Mouse (Mus musculus): ENCODE data around the gene Mb. TPM values are rescaled to one million over a fixed set of nuclear protein-coding genes. Genes with fewer than 3 reads are reported as not detected.
"Not testable (repeated sequence)": the region's sequence is repeated elsewhere in the genome, so short reads cannot be mapped to it uniquely, and the experiment has no call there.

Gene Mb
- polyA plus RNA-seq, 1 experiment from 2014 or later, result not detected

DNA sequence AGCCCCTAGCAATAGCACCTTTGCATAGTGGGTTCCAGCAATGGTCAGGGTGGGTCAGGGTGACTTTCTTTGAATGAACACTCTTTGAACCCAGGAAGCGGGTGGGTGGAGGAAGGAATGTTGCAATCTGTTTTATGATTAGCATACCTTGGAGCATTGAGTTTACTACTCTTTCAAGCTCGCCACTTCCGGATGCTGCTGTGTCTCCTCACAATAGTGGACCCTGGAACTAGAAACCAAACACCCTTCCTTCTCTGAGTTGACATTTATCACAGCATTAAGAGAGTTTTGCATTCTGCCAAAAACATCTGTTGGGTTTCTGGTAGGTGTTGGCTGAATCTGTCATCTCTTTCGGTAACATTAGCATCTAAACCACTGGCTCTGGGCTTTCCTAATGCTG is 8.9 kb upstream of the Mb start:
- 96% methylated on average over 4 of the region's 4 CpGs for WGBS
- H3K4me1 ChIP-seq, result peaks cover 19% of the 10 kb centered on the region
- not testable (repeated sequence) for ATAC-seq (ENCODE audit: low FRiP score); H3K4me2 ChIP-seq; H3K9ac ChIP-seq; H3K27ac ChIP-seq; H3K4me3 ChIP-seq (replicated peaks); H3K9me3 ChIP-seq; H3K27me3 ChIP-seq; H3K36me3 ChIP-seq (replicated peaks)

DNA sequence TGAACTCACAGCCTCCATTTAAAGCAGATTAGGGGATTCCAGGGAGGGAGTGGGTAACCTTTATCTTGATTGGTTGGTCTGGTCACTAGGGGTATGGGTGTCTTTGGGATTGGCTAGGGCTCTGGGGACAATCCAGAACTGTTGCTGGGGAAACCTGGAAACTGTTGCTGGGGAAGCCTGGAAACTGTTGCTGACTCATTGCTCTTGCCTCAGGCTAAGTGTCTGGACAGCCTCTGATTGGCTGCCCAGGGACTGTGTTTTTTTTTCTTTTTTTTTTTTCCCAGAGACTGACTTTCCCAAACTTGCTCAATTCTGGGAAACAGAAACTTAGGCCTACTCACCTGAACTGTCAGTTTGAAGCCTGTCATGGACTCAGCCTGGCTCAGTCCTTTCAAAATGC is 8.1 kb upstream of the Mb start:
- H3K4me3 ChIP-seq (replicated peaks), result no peak overlapping the region
- no peak overlapping the region for H3K9ac ChIP-seq
- no peaks in the 10 kb centered on the region for H3K27me3 ChIP-seq
- H3K27ac ChIP-seq, result no peak overlapping the region
- no peak overlapping the region for H3K4me2 ChIP-seq
- ATAC-seq (ENCODE audit: low FRiP score), result no peak
- H3K4me1 ChIP-seq, result peaks cover 19% of the 10 kb centered on the region
- no peaks in the 10 kb centered on the region for H3K9me3 ChIP-seq
- no peaks in the 10 kb centered on the region for H3K36me3 ChIP-seq (replicated peaks)

DNA sequence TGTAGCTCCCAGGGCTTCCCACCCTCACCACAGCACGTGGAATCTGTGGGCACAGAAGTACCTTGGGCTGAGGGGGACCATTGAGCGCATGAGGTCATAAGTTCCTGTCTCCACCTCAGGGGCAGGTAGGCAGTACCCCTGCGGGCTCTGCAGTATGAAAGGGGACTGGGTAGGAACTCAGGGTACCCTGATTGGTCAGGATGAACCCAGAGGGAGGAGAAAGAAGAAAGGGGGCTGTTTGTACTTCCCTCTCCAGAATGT is 6.3 kb upstream of the Mb start:
- Histone ChIP-seq H3K4me1 (peaks cover 19% of the 10 kb centered on the region), H3K4me2 (no peak overlapping the region), H3K27ac (0 out of 2 replicates have a peak overlapping the region, but pooled peaks have one; percentile 57), H3K4me3 (replicated peaks) (no peak overlapping the region), H3K36me3 (replicated peaks) (no peaks in the 10 kb centered on the region), H3K27me3 (no peaks in the 10 kb centered on the region), H3K9me3 (no peaks in the 10 kb centered on the region), H3K9ac (no peak overlapping the region)
- ATAC-seq (ENCODE audit: low FRiP score), result no peak
- WGBS, result 54% methylated on average over 3 of the region's 3 CpGs

DNA sequence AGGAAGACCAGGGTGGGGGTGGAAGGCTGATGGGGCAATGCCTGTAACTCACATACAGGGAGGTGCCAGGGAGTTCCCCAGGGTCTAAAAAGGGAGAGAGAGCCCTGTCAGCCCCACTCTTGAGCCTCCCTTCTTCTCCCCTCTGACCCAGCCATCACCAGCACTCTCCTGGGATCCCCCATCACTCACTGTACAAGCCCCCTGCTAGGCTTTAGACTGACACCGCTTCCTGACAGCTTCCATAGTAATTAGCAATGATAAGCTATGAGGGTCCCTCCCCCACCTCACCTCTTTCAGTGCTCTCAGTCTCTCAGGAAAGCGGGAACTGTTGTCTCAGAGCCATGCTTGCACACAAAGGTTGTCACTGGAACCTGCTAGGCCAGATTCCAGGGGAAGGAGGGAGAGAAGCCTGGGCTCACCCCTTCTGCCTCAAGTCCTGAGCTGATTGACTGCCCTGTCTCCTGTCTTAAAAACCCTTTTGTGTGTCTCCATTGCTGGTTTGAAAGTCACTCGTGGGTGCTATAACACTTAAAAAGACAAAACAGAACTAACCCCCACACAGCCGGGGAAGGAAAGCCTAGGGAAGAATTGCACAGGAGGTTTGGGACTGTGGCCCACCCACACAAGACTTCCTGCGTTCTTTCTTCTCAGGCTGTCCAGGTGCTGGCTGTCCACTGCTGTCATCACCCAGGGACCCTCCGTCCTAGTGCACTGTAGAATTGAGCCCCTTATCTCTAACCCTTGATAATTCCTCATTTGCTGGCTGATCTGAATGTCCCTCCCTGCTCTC is 5.7 kb upstream of the Mb start:
- peak overlapping the region; percentile 57 for H3K27ac ChIP-seq
- H3K9me3 ChIP-seq, result no peaks in the 10 kb centered on the region
- no peak overlapping the region for H3K9ac ChIP-seq
- no peak overlapping the region for H3K4me3 ChIP-seq (replicated peaks)
- WGBS, result 37% methylated on average over 6 of the region's 6 CpGs
- H3K4me2 ChIP-seq, result no peak overlapping the region
- peaks cover 19% of the 10 kb centered on the region for H3K4me1 ChIP-seq
- ATAC-seq (ENCODE audit: low FRiP score), result peak; percentile 36; the same call in 1 of the 2 replicates
- H3K36me3 ChIP-seq (replicated peaks), result no peaks in the 10 kb centered on the region
- H3K27me3 ChIP-seq, result no peaks in the 10 kb centered on the region

DNA sequence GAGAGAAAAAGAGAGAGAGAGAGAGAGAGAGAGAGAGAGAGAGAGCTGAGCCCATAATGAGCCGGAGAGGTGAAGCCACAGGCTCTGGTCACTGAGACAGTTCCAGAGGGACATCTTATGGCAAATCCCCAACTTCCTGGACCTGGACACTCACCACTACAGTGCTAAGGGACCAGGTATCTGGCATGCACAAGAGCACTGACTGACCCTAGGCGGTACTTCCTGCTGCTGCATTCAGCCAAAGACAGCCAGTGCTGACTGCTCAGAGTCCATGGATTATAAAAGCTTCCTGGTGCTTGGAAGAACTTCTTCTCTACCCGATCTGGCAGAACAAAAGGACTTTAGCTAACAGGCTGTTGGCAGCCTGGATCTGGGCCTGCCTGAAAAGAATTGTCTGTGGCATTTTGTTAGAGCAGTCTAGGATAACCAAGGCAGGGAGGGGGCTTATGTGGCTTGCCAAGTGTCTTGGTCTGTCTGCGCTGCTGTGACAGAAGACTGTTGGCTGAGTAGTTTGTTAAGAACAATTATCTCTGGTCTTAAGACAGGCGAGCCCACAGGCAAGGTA is 4.2 kb upstream of the Mb start:
- Histone ChIP-seq H3K4me2 (no peak overlapping the region), H3K36me3 (replicated peaks) (no peaks in the 10 kb centered on the region), H3K27ac (0 out of 2 replicates have a peak overlapping the region, but pooled peaks have one; percentile 25), H3K9me3 (no peaks in the 10 kb centered on the region), H3K27me3 (no peaks in the 10 kb centered on the region), H3K4me3 (replicated peaks) (no peak overlapping the region), H3K9ac (no peak overlapping the region), H3K4me1 (peaks cover 19% of the 10 kb centered on the region)
- ATAC-seq (ENCODE audit: low FRiP score), result no peak
- 59% methylated on average over 5 of the region's 5 CpGs for WGBS

DNA sequence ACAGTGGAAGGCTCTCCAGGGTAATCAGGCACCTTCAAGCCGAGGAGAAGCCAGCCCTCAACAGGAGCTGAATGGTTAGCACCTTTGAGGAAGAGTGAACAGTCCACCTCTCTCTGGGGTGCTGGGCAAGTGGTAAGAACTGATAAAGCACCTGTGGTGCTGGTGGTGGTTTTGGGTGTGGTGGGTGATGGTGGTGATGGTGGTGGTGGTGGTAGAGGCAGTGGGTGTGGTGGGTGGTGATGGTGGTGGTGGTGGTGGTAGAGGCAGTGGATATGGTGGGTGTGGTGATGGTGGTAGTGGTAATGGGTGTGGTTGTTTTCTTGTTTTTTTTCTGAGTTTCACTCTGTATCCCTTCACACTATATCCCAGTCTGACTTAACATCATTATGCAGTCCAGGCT is 2.6 kb upstream of the Mb start:
- Histone ChIP-seq H3K27ac (no peak overlapping the region), H3K27me3 (no peaks in the 10 kb centered on the region), H3K4me3 (replicated peaks) (no peak overlapping the region), H3K36me3 (replicated peaks) (no peaks in the 10 kb centered on the region), H3K4me2 (no peak overlapping the region), H3K9me3 (no peaks in the 10 kb centered on the region), H3K9ac (no peak overlapping the region), H3K4me1 (peaks cover 19% of the 10 kb centered on the region)
- 83% methylated on average over 1 of the region's 1 CpGs for WGBS
- ATAC-seq (ENCODE audit: low FRiP score), result no peak

DNA sequence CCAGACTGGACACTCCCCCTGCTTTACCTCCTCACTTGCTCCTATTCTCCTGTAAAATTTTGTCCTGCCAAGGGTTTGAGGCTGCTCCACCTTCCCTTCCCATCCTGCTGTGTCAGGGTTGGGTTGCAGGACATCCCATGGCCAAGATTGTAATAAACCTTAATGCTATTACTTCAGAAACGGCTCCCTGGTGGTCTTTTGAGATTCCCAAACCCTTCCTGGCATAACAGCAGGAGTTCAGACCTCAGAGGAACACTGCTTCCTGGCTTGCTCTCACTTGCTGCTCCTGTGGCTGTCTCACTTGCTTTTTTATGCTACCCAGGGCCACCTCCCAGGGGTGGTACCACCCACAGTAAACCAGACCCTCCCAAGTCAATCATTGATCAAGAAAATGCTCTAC is 1.7 kb upstream of the Mb start:
- Histone ChIP-seq H3K4me1 (peaks cover 19% of the 10 kb centered on the region), H3K36me3 (replicated peaks) (no peaks in the 10 kb centered on the region), H3K4me3 (replicated peaks) (no peak overlapping the region), H3K27ac (no peak overlapping the region), H3K9ac (no peak overlapping the region), H3K4me2 (no peak overlapping the region), H3K27me3 (no peaks in the 10 kb centered on the region), H3K9me3 (no peaks in the 10 kb centered on the region)
- ATAC-seq (ENCODE audit: low FRiP score), result no peak
- WGBS, result 37% methylated on average over 1 of the region's 1 CpGs

DNA sequence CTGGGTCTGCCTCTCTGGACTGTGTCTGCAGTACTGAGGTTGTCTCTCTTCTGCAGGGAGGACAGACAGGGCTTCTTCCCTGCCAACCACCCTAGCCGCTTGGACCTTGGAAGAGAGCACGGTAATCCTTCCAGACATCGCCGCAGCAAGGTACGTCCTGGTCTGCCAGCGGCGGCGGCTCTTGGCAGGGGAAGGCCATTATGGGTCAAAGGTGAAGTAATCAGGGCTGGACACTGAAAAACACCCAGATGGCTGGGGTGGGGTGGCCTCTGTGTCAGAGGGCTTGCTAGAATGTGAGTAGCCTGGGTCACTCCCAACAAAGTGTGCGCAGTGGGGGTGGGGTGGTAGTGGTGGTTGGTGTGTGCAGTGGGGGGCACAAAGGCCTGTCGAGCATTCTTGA is 4.9 kb downstream of the Mb start:
- H3K27me3 ChIP-seq, result no peaks in the 10 kb centered on the region
- H3K27ac ChIP-seq, result no peak overlapping the region
- no peak overlapping the region for H3K4me2 ChIP-seq
- WGBS, result 79% methylated on average over 10 of the region's 10 CpGs
- no peaks in the 10 kb centered on the region for H3K36me3 ChIP-seq (replicated peaks)
- no peaks in the 10 kb centered on the region for H3K9me3 ChIP-seq
- H3K9ac ChIP-seq, result no peak overlapping the region
- no peaks in the 10 kb centered on the region for H3K4me1 ChIP-seq
- no peak for ATAC-seq (ENCODE audit: low FRiP score)
- no peak overlapping the region for H3K4me3 ChIP-seq (replicated peaks)

DNA sequence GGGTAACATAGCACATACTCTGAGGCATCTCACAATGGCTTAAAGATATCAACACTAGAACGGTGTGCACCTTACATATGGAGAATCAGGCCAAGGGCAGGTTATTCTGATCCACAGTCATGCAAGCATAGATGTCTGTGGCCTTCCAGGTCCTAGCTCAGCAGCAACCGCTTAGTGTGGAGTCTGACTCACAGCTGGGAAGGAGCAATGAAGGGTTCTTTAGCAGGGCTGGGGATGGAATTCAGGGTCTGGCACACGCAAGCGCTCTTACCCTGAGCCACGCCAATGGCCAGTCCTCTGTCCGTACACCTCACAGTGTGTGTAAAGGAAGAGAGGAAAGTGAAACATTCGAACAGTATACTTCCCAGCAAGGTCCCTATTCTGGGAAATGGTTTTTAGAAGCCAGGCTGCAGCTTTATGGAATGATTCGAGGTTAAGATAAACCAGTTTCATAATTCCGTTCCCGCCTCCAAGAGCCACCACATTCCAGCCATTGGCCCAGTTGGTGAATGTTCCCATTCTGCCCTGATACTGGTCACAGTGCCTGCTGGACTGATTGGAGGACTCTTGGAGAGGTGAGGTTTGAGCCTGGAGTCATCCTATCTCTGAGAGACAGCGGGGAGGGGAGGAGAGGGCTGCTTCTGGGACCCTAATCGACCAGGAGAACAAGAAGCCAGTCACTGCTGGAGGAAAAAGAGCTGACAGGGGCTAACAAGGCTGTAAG is 5.7 kb downstream of the Mb start, which contains the start of gene Apol6:
Gene Apol6, plus strand, starts transcription at position 133 of the 724 bp plus-strand sequence.
- H3K4me2 ChIP-seq, result no peak within 1 kb of the TSS
- H3K9me3 ChIP-seq, result no peaks in the 10 kb centered on the region
- H3K27ac ChIP-seq, result no peak within 1 kb of the TSS
- H3K36me3 ChIP-seq (replicated peaks), result no peaks in the 10 kb centered on the region
- no peaks in the 10 kb centered on the region for H3K27me3 ChIP-seq
- no peak within 1 kb of the TSS for H3K4me3 ChIP-seq (replicated peaks)
- no peak within 1 kb of the TSS for H3K9ac ChIP-seq
- H3K4me1 ChIP-seq, result no peaks in the 10 kb centered on the region
- ATAC-seq (ENCODE audit: low FRiP score), result no peak
- 86% methylated on average over 12 of the region's 12 CpGs for WGBS

DNA sequence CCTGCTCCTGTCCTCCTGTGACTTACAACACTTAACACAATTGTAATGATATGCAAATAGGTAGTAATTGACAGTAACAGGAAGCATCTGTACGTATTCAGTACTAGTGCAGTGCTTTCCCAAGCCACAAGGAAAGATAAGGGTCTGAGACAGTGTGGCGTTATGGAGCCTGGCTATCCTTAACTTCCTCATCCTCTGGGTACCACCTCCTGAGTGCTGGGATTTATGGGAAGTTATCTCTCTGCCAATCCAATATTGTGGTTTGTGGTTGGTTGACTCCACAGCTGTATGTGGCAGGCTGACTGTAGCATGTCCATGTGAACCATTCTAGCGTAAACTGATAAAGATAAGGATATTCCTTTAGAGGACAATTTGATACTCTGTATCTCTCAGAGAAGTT is 9.7 kb downstream of the Mb start:
- Histone ChIP-seq H3K4me3 (replicated peaks) (no peak overlapping the region), H3K4me1 (peaks cover 13% of the 10 kb centered on the region), H3K27ac (no peak overlapping the region), H3K27me3 (no peaks in the 10 kb centered on the region), H3K4me2 (no peak overlapping the region), H3K36me3 (replicated peaks) (no peaks in the 10 kb centered on the region), H3K9ac (no peak overlapping the region), H3K9me3 (no peaks in the 10 kb centered on the region)
- 74% methylated on average over 3 of the region's 3 CpGs for WGBS
- ATAC-seq (ENCODE audit: low FRiP score), result no peak

DNA sequence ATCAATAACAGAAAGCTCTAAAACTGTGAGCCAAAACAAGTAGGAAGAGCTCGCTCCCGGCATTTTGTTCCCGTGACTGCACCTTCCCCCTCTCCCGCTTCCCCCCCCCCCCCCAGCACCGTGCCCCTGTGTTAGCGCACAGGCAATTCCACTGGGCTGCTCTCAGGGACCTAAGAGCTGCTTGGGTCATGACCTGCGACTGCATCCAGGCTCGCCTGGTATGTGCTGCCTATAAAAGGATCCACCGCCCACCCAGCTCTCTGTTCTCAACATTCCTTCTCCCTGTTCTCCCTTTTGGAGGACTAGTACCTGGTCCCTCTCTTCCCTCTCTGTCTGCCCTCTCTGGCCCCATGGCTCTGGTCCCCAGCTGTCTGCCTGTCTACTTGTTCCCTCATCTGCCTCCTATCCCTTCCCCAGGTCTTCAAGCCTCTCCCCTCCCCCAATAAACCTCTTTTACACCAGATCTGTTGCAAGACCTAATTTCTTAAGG is 11.2 kb downstream of the Mb start:
- Histone ChIP-seq H3K9ac (no peak overlapping the region), H3K4me2 (no peak overlapping the region), H3K4me3 (replicated peaks) (no peak overlapping the region), H3K9me3 (no peaks in the 10 kb centered on the region), H3K36me3 (replicated peaks) (no peaks in the 10 kb centered on the region), H3K27me3 (no peaks in the 10 kb centered on the region), H3K4me1 (peaks cover 13% of the 10 kb centered on the region), H3K27ac (no peak overlapping the region)
- 81% methylated on average over 8 of the region's 9 CpGs for WGBS
- no peak for ATAC-seq (ENCODE audit: low FRiP score)

DNA sequence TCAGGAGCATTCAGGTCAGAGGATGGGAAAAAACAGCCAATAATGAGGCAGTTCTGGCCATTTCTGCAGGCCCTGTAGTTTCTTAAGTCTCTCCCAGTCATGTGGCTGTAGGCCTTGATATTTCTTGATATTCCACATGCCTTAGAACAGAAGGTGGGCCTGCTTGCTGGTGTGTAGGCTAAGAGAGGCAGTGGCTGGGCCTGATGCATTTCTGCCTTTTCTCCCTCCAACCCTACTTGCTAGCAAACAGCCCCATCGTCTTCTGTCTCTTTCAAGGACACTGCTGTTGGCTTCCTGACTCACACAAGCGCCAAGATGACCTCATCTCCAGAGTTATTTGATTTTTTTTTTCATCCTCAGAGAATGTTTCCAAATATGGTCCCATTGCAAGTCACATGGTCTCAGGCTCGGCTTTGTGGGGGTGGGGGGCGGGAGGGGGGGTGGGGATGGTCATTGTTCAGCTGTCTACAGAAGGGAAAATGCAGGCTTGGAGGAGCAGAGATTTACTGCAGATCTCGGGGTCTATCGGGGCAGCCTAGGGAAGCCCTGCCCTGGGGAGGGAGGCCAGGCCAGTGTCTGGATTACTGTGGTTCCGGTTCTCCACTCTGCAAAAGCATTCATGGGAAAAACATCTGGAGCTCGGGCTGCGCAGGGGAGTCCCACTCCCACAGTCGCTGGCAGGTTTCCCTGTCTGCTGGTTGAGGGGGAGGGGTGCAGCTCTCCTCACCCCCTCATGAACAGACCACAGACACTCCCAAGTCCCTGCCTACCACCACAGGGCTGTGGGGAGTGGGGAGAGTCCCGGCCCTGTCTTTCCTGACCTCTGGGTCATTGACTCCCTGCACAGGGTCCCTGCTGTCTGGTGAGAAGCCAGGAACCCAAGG is 12.9 kb downstream of the Mb start:
- WGBS, result 53% methylated on average over 11 of the region's 11 CpGs
- ATAC-seq (ENCODE audit: low FRiP score), result no peak

More for the DNA sequence above, 12.9 kb downstream of the Mb start:
- Histone ChIP-seq H3K27me3 (no peaks in the 10 kb centered on the region), H3K4me3 (replicated peaks) (no peak overlapping the region), H3K9ac (no peak overlapping the region), H3K27ac (peak overlapping the region; percentile 59; the same call in 1 of the 2 replicates), H3K36me3 (replicated peaks) (no peaks in the 10 kb centered on the region), H3K9me3 (no peaks in the 10 kb centered on the region), H3K4me1 (peaks cover 13% of the 10 kb centered on the region), H3K4me2 (no peak overlapping the region)
